Mouse (Mus musculus): ENCODE measurements around the gene Tmem168. TPM values are rescaled to one million over a fixed set of nuclear protein-coding genes. Genes with fewer than 3 reads are reported as not detected.
A peak's percentile ranks its signal among the peaks of the same experiment; 100 is the strongest.

Tmem168 gene
- total RNA-seq (2022): 10 to 100 TPM; 14.0 to 14.8 (median 14.3) TPM

- peak; percentile 84 to 95 for DNase-seq (ENCODE audit: low spot score in 2 of 2)
These were observed at the start of gene Tmem168 for GRCm38 (mm10) chr6:13607621-13608493. Gene Tmem168 (minus strand): TSS chr6:13608100.

DNA sequence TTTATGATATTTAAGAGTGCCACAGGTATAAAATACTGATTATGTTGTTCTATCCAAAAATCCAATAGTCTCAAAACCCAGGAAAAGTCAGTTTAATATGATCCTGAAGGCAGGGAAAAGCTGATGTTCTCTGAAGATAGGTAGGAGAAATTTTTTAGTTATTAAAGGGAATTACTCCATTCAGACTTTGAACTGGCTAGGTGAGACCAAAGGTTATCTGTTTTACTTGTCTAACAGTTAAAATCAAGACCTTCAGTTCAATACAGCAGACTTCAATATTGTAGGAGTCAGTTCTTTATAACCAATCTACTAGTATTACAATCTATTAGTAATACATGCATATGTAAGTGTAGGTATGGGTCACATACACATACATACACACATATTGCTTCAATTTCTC is 46.2 kb upstream of the Tmem168 start:
- DNase-seq (ENCODE audit: low spot score in 2 of 2): no peak

DNA sequence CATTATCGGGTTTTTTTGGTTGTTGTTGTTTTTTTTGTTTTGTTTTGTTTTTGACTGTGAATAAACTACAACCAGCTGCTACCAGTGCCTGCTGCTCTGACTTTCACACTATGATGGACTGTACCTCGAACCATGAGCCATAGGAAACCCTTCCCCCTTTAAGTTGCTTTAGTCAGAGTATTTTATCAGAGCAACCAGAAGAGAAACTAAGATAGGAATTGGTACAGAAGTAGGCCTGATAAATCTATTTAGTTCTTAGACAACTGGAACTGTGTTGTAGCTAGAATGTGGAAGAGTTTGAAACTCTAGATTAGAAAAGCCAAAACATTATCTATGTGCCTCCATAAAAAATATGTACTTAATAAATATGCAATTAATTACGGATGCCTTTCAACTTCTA is 44.4 kb upstream of the Tmem168 start:
- no peak for DNase-seq (ENCODE audit: low spot score in 2 of 2)

DNA sequence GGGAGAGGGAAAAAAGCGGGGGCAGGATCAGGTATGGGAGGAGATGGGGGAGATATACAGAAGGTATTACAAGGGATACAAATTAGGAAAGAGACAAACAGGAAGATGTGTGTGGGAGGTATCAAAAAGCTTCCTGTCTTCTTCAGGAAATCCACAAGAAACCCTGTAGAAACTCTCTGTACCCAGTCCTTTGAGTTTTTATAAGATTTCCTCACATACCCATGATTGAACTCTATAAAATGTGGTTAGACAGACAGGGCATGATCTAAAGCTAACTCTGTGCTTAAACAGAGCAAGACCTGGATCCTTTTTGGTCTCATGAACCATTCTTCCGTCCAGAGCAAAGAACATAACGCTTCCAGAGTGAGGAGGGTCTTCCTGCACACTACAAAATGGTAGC is 43.0 kb upstream of the Tmem168 start:
- no peak for DNase-seq (ENCODE audit: low spot score in 2 of 2)

DNA sequence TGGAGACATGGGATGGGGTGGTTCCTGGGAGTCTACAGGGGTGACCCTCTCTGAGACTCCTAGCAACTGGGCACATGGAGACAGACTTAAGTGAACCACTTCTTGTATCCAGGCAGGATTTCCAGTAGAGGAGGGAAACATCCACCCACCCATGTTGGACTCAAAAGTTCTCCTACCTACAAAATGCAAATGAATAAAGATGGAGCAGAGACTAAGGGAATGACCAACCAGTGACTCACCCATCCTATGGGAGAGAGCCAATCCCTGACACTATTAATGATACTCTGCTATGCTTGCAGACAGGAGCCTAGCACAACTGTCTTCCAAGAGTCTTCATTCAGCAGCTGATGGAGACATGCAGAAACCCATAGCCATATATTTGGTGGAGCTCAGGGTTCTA is 40.4 kb upstream of the Tmem168 start:
- DNase-seq (ENCODE audit: low spot score in 2 of 2): no peak

DNA sequence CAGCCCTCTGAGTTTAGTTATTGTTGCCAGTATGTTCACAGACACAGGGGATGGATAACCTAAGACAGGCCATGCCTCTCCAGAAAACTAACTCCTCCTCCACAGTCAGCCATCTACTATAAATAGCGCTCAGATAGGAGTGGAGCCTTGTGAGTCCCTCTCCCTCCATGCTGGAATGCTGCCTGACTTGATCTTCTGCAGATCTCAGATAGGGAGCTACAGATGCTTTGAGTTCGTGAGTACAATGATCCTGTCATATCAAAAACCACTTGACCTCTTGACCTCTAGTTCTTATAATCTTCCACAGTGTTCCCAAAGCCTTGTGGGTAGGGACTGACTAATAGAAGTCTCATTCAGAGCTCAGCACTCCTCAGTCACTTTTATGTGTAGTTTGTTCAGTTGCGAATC is 28.7 kb upstream of the Tmem168 start:
- DNase-seq (ENCODE audit: low spot score in 2 of 2): no peak

GRCm38 (mm10) chr6:13632571-13632970 is 24.7 kb upstream of the Tmem168 start:
- DNase-seq (ENCODE audit: low spot score in 2 of 2): no peak

DNA sequence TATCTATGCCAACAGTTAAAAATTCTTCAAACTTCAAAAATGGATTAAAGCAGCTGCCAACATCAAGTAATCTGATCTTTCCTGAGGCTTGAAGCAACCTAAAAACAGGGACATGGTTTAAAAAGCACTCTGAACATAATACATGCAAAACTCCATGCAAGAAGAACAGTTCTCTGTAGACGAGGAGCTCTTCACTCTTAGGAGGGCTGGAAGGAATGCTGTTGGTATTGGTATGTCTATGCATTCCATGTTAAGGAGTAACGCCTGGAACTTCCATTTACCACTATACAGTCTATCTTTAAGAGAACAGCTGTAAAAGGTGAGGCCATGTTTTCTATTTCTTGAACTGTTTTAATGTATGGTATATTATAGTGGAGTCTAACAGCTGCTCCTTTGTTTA is 22.7 kb upstream of the Tmem168 start:
- DNase-seq (ENCODE audit: low spot score in 2 of 2): no peak

DNA sequence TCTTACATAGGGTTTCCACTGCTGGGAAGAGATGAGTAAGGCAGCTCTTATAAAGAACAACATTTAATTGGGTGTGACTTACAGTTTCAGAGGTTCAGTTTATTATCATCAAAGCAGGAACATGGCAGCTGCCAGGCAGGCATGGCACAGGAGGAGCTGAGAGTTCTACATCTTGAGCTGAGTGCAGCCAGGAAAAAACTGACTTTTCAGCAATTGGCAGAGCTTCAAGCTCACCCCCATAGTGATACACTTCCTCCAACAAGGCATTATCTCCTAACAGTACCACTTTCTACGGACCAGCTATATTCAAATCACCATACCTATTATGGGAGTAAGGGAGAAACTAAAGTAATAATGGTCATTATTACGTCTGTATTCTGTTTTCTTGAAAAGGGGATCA is 11.7 kb upstream of the Tmem168 start:
- peak in 1 of 2 experiments; percentile 28 for DNase-seq (ENCODE audit: low spot score in 2 of 2)

GRCm38 (mm10) chr6:13617110-13617509 is 9.2 kb upstream of the Tmem168 start:
- DNase-seq (ENCODE audit: low spot score in 2 of 2): no peak

DNA sequence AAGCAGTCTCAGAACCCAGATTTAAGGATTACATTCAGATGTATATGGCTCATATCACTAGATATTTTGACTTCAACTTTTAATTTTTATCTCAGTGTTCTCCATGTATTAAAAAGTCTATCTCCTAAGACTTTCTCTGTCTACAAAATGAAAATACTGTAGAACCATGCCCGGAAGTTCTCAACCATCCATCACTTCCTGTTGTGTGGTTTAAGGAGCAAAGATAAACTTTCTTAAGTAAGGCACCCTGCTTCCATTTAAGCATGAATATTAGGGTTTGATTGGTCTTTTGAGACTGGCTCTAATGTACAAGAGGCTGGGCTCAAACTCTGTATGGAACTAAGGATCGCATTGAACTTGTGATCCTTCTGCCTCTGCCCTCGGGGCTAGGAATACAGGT is 6.7 kb upstream of the Tmem168 start:
- no peak for DNase-seq (ENCODE audit: low spot score in 2 of 2)

- no peak for DNase-seq (ENCODE audit: low spot score in 2 of 2)
These were observed 5.8 kb upstream of the Tmem168 start for GRCm38 (mm10) chr6:13613671-13614070.

GRCm38 (mm10) chr6:13610869-13611268 is 3.0 kb upstream of the Tmem168 start:
- no peak for DNase-seq (ENCODE audit: low spot score in 2 of 2)

DNA sequence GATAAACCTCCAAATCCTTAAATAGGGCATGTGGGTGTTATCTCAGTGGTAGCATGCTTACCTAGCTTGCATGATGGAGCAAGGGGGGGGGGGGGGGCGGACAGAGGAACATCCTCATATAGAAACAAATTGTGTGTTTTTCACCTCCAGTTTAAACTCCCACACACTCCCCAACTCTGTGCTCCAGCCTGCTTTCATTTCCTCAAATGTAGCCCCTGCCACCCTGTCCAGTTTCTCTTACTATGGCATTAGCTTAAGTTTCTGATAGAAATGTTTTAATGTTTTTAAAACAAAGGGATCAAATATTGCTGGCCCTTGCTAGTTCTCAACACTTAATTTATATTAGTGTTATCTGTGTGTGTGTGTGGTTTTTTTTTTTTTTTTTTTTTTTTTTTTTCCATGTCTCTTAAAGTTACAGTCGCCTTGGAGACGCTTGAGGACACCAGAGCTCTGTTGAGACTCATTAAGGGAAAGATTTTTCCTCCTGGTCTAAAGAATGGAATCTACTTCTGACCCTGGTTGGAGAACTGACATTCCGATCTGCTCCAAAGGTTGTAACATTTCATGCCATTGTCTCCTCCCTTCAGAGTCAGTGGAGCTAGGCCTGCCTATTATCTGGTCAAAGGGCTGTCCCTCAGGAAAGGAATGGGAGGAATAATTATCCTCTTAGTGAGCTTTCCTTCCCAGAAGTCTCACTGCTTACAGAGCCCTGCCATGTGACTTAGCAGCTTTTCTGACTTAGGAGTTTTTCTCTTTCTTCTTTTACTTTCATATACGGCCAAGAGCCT is 1.6 kb upstream of the Tmem168 start:
- no peak for DNase-seq (ENCODE audit: low spot score in 2 of 2)

DNA sequence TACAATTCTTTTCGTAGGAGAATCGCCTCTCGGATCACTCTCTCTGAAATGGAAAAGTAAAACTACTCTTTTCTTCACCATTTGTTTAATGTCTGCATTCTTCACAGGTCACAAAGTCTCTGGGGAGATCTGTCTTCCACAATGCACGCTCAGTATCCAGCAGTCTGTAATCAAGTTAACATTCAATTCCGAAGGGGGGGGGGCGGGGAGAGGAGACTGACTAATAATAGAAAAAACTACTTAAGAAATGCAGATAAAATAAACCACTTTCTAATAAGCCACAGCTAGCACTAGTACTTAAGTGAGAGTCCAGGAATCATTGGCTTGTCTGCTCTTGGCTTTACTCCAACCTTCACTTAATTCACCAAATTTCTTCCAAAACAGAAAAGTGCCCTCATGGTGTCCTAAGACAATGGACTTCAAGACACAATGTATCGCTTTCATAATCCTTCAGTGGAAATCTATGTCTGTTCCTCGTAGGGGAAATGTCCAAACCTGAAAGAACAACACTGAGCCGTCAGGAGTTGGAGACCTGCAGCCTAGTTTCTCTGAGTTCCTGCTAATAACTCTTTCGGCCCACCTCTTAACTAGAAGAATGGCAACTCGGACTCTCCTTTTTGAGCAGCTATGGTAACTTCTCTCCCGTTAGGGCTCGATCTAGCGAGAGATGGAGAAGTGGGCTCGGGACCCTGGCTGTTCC is 829 bp downstream of the Tmem168 start:
- no peak for DNase-seq (ENCODE audit: low spot score in 2 of 2)

DNA sequence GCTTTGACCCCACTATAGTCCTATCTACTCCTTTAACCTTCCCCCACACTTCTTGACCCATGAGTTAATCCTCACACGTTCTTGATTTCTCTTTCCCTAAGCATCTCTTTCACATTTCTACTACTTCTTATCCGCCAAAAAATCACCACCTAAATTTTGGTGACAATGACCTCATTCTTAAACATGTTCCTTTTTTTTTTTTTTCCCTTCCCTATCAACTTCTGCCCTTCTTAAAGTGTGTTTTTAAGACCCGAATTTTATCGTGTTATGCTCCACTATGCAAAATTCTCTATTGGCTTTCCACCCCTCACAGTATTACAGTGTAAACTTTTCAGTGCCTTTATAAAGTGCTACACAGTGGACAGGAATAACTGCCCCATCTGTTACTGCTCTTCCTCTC is 1.5 kb downstream of the Tmem168 start:
- no peak for DNase-seq (ENCODE audit: low spot score in 2 of 2)

DNA sequence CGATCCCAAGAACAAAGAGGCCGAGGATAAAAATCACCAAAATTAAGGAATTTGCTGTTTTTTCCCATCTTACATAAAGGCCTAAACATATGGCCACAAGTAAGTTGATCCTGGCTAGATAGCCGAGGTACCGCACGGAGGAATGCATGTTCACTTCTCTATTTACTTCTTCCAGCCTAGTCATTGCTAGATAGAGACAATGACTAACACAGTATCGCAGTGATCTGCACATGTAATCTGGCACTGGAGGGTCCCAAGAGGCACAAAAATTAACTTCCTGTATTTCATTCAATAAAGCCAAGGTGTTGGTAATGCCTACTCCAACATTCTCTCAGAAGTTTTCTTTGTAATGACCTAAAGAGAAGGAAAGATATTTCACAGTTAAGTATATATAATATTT is 4.8 kb downstream of the Tmem168 start:
- DNase-seq (ENCODE audit: low spot score in 2 of 2): no peak

DNA sequence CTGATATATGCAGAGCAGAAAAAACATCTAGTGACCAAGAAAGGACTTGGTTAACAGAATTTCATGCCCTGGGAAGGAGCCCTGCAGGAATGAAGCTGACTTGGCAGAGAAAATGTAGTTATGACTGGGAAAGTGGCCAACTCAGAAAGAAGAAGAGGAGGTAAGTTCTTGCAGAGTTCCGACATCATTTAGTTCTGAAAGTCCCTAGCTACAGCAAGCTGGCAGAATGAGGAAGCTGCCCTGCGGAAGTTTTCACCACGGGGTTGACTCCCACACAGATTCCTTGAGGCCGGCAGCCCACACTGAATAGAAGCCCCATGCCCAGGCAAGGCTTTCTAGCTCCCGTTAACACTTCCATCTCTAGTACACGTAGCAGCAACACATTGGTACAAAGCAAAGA is 6.3 kb downstream of the Tmem168 start:
- DNase-seq (ENCODE audit: low spot score in 2 of 2): peak in 1 of 2 experiments; percentile 16

- no peak for DNase-seq (ENCODE audit: low spot score in 2 of 2)
These were observed 9.5 kb downstream of the Tmem168 start for GRCm38 (mm10) chr6:13598239-13598923.

DNA sequence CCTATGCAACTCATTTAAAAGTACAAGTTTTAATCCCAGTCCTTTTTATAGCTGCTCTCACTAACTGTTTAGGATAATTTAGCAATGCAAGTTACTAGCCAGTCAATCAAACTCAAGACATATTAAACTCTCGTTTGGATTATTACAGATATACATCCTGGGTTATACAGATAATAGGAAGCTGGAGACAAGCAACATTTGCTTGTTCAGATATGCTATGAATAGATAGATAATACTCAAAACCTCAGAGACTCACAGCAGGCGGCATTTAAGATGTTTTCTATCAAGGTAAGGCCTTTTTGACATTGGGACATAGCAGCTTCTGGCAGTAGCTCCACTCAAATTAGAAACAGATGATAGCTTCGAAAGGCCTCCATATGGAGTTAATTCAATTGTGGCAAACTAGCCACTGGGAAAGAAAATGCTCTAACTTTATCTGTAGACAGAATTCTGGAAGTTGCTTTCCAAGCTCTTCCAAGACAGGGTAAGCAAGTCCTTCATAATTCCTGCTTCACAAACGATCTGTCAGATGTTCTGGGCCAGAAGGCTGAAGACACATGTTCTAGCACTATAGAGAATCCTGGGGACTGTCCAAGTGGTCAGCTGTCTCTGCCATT is 15.1 kb downstream of the Tmem168 start:
- DNase-seq (ENCODE audit: low spot score in 2 of 2): no peak

GRCm38 (mm10) chr6:13586560-13586959 is 21.3 kb downstream of the Tmem168 start:
- no peak for DNase-seq (ENCODE audit: low spot score in 2 of 2)
